Mouse (Mus musculus) spleen, postnatal 4 days (tissue): ENCODE results near the gene Arid5b.

ENCODE experiments used
- DNase-seq, 2 experiments: peaks; one replicate each; pipeline ENCODE4 v3.0.0; 2022; ENCODE audit warnings: low spot score in 2 of 2

The Arid5b gene

GRCm38 (mm10) chr10:68236956-68237455, 41.5 kb downstream of the Arid5b start:
- no peak for DNase-seq

DNA sequence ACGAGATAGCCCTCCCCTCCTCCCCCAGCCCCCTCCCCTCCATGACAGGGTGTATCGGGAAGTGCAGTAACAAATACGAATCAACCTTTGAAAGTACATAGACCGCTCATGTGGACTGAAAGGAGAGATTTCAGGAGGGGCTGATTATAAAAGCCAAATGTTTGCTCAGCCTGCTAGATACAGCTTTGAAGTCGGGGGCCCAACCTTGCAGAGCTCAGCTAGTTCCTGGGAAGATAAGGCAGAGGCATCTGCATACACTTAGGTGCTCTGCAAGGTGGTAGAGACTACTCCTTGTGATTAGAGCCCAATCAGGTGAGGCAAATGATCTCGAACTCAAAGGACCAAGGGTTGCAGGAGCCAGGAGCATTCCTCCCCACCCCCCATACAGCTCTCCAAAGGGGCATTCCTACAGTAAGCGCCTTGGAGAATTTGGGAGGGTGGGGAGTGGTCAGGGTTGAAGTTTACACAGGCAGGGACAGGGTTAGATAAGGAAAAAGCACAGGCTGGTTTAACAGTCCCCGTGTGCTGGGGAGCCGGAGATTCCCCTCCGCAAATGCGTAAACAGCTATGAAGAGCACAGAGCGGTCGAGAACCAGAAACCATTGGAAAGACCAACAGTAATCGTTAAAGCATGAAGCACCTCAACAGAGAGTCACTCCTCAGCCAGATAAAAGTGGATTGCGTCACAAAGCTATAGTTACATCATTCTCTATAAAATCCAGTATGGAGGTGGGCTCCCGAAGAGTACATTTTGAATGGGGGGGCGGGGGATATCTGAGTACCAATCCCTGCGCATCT, 47.0 kb downstream of the Arid5b start:
- no peak for DNase-seq

GRCm38 (mm10) chr10:68230653-68231384, 47.7 kb downstream of the Arid5b start:
- DNase-seq = no peak

- DNase-seq = no peak
Measured at GRCm38 (mm10) chr10:68229640-68230565, 48.6 kb downstream of the Arid5b start.

DNA sequence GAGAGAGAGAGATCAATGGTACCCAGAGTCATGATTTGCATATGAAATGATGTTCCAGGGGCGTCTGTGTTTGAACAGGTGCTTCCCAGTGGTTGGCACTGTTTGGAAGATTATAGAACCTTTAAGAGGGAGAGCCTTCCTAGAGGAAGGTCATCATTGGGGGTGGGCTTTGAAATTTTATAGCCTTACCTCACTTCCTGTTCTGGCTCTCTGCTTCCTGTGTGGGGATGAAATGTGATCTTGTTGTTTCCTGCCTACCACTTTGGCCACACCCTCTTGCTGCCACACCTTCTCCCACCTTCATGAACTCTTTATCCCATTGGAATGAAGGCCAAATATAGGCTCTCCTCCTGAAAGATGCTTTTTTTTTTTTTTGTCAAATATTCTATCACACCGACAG, 55.9 kb downstream of the Arid5b start:
- no peak for DNase-seq

DNA sequence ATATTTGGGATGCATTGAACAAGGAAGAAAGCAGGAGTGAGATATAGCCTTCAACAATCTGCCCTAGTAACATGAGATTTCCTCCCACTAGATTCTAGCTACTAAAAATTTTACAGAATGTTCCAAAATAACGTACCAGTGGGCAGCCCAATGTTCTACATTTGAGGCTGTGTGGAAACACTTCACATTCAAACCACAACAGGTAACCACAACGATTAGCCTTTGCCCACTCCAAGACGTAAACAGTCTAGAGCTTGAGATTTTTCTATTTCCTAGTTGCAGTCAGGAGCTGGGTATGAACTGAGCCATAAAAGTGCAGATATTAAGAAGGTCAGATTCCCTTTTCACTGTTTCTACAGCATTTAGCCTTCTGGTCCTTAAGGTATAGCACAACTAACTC, 56.5 kb downstream of the Arid5b start:
- no peak for DNase-seq

DNA sequence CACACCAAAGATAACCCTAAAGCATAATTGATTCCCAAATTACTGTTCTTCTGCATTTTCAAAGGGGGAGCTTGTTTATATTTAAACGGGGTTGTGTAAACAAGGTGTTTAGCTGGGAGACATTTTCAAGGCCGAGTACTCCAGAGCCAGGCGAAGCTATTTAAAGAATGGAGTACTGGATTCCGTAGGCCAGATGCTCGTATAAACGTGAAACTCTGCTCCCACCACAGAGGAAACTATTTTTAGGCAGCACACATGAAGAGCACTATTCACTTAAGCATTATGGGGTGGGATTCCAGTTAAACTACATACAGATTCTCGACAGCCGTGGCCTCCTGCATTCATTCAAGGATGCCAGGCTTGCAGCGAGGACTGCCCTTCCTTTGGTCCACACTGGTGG, 59.2 kb downstream of the Arid5b start:
- DNase-seq = no peak

DNA sequence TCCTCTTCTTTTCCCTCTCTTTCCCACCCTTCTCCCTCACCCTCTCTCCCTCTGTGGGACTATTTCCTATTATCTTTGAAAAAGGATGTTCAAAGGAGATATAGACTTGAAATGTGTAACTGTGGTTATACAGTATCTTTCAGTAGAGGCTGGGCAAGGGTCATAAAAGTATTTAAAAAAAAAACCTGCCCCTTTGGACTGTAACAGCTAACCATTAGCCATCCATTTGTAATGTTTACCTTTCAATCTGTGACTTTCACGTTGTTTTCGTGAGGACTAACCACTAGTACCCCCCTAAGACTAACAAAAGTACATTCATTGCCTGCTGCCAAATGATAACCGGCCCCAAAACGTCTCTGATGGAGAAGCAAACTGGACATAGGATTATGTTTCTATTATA, 59.9 kb downstream of the Arid5b start:
- DNase-seq = no peak

DNA sequence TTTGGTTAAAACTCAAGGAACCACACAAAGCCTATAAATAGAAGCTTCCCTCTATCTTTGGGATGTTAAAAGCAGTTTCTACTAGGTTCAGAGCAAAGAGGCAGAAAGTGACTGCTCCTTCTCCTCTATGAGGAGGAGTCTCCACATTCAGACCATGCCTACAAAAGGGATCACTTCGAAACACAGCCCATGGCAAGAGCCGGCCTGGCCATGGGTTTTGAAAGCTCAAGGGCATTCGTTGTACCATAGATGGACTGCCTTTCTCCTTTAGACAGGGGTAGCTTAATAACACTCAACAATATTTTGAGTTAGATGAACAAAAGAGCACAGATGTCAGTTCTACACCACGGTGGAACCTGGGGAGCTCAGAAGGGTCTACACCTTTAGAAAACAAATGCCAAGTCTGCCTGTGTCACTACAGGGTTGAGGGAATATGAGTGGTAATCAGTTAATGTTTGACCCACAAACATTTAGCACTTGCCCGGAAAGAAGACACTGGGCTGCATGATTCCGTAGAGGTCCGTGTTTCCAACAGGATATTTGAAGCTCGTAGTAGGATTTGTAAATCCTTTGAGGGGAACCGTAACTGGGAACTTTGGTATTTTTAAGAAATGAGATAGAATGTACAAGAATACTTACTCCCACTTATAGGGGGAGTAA, 63.6 kb downstream of the Arid5b start:
- no peak for DNase-seq

- DNase-seq = no peak
Measured at GRCm38 (mm10) chr10:68212061-68212915, 66.3 kb downstream of the Arid5b start.

DNA sequence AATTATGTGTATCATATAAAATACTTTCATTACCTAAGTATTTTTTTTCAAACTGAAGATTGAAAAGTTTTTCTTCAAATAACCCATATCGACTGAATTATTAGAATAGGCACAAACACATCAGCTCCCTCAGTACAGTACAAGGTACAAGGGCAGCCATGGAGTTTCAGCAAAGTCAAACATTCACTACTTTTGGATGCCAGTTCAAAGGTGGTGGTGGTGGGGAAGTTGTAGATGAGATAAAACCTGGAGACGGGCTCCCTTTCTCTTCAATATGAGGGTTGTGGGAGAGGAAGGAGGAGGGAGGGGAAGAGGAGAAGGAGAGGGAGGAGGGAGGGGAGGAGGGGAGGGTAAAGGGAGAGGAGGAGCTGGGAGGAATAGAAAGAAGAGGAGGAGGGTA, 67.0 kb downstream of the Arid5b start:
- DNase-seq = no peak

DNA sequence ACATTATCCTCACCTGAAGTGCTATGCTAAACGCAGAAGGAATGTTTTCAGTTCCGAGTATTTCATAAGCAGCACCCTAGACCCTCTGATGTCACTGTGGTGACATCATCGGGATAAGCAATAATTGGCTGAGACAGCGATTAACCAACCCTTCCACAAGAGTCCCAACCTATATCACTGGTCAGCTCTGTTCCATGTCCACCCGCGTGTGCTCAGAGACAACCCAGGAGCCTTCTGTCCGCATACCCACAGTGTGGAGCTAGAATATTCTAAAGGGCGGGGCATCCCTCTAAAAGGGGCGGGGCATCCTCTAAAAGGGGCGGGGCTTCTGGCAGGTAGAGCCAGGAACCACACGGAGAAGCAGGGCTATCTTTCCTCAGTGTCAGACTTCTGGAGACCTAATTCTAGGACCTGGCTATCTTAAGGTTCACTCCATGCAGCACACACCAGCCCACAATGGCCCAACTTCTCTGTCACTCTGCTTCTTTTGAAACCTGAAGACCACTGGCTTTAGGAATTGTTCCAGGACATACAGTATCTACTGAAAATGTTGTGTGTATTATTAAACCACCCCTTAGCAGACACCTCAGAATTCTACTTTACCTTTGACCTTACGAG, 68.4 kb downstream of the Arid5b start:
- no peak for DNase-seq

- DNase-seq = no peak
Measured at GRCm38 (mm10) chr10:68208670-68209065, 69.9 kb downstream of the Arid5b start.

- DNase-seq = no peak
Measured at GRCm38 (mm10) chr10:68207803-68208669, 70.5 kb downstream of the Arid5b start.

- no peak for DNase-seq
Measured at GRCm38 (mm10) chr10:68204391-68204790, 74.1 kb downstream of the Arid5b start.

DNA sequence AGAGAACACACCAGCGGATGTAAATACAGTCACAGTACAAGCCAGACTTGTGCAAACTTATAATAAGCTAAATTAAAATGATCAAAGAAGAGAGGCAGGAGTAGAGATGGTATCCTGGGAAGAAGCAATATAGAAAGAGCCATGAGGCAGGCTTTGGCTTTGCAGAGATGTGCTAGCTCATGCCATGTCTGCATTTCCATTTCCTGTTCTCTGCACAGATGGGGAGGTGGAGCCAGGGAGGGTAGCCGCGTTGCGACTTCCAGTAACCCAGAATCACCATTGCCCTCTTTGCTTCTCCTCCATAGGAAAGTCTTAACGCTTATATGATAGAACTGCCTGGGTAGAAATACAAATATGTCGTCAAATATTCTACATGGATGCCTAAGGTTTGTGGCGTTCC, 74.7 kb downstream of the Arid5b start:
- no peak for DNase-seq

DNA sequence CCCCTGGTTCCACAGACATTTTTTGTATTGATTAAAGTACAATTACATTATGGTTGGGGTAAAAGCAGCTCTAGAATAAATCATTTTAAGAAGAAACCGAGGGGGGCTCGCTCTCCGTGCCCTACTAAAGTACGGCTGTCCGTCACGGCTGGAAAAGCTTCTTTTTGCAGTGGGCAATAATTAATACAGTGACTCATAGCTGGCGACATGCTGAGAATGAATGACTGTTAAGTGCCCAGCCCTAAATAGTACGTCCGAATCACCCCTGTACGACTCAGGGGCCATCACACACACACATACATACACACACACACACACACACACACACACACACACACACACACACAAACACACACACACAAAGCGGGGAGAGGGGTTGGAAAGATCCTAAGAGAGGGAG, 75.2 kb downstream of the Arid5b start:
- no peak for DNase-seq

DNA sequence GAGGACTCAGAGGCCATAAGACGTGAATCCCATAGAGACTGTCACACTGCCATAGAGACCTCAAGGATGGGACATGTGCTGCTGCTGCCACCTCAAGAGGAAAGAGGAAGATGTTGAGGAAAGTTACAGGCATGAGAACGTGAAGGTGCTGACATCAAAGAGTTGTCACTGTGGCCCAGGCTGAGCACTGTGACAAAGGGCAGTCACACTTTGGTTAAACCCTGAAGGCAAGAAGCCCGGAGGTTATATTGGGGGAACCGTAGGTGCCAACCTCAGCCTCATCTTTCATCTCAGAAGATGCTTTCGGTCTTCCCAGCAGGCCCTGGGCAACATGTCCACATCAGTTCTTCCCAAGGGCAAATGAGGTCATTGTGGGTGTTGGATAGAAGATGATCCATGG, 79.1 kb downstream of the Arid5b start:
- no peak for DNase-seq

DNA sequence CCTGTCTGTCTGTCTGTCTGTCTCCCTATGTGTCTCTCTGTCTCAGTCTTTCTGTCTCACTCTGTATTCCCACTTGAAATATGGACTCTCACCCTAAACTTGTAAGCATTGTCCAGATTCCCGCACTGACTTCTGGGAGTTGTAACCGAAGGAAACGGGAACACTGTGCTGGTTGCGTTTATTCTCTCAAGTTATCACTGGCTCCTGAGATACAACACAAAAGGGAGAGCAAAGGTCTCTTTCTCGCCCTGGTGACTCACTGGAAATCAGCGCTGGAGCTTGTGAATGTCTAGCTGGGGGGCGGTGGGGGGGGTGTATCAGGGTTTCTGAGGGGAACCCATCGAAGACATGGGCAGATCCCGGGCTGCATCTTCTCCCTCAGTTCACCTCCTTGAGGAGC, 82.2 kb downstream of the Arid5b start:
- no peak for DNase-seq
